Mouse (Mus musculus) hematopoietic stem cell, adult 5-6 weeks (primary cell): Measurements from ENCODE around the gene Nfkbid. TPM values are rescaled to one million over a fixed set of nuclear protein-coding genes. Genes with fewer than 3 reads are reported as not detected.

Experiments used
- ATAC-seq, 2 experiments: fragments of 125-278 bp in 1 of 2; replicated peaks in 1 of 2; 2 replicates each; pipeline ENCODE4 v1.8.0; 2016 to 2017; ENCODE audit warnings: inconsistent platforms in 2 of 2, mild to moderate bottlenecking in 2 of 2, moderate number of reproducible peaks in 2 of 2, low read depth in 1 of 2, moderate TSS enrichment in 1 of 2; ENCODE audit not compliant: low FRiP score in 2 of 2, poor library complexity in 2 of 2, severe bottlenecking in 2 of 2, insufficient read depth in 1 of 2, low TSS enrichment in 1 of 2
- total RNA-seq: library from RNA; stranded (forward); fragments of 172-1452, 232-1000 nt; gene quantifications from 2 replicates; pipeline ENCODE4 v1.2.3, GENCODE M21; 2017

The Nfkbid gene
- total RNA-seq: 40.3 and 45.4 TPM in 2 replicates

DNA sequence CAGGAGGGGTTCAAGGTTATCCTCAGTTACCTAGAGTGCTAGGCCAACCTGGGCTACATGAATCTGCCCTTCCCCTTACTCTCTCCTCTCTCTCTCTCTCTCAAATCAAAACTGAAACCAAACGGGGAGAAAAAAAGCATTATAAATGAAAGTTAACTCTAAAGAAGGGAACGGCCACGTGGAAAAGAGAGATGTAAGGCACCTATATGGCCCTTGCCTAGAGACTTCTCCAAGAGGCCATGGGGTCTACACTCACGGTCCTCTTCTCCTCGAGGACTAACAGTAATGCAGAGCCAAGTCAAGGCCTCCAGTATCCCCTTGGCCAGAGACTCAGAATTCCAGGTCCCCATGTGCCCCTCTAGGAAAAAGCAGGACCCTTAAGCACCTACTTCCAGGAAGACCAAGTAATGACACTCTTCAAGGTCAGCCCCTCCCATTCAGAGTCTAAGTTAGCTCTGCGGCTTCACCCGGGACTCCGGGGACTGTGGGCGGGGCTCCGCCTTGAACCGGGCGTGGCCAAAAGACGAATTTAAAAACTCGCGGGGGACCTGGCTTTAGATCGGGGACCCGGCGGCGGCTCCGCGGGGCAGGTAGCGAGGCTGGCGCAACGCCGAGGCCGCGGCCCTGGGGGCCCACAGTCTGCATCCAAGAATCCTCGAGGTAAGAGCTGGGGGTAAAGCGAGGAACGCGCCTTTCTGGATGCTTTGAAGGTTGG, at the start of gene Nfkbid:
Gene Nfkbid, plus strand, starts transcription at position 558 of the 715 bp plus-strand sequence.
- ATAC-seq: peak; percentile 18 to 26; a peak in 3 of 4 replicates

DNA sequence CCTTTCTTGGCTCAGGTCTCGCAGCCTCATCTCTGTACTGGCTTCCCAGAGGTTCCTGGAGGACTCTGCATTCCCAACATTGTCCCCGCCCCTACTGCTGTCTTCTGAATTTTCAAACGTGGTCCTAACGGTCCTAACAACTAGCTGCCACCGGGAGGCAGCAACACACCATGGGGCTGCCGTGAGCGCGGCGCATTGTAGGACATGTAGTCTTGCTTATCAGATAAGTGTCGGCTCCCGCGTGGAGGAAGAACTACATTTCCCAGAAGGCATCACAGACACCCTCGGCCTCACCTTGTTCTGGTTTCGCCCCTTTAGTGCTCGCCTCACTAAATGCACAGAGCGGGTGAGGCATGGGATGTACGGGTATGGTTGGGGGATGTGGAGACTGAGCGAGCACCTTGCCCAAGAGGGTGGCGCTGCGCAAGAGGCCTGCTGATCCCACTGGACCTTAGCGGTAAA, 48.0 kb upstream of the Nfkbid start:
- ATAC-seq: peak; percentile 99 to 100

DNA sequence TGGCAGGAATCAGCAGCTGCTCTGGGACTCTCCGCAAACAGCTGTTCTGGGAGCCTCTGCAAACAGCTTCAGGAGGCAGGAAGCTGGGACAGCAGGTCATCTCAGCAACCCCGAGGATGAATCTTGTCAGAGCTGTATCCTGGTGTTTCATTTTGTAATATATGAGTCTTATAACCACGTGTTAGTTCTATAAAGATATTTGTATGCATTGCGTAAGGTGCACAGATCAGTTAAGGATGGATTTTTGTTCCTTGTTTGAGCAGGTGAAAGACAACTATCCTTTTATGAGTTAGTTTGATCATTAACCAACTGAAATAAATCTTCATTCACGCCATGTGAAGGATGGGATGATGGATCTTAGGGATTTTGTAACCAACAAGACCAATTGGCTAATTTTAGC, 41.5 kb upstream of the Nfkbid start:
- ATAC-seq: no peak

DNA sequence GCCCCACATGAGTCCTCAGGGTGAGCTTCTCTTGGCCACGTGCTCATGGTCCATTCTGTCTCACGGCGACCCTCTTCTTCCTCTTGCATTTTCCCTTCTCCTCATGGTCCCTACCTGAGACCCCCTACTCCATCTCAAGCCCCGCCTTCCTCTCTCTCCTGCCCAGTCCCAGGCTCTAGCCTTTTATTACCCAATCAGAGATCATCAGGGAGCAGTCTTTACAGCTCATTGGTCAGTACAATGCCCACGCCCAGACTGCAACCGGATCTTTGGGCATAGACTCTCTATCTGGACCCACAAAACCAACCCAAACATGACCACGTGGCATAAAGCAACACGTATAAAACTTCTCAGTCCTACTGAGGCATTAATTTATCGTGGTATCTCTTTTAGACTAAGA, 37.4 kb upstream of the Nfkbid start:
- ATAC-seq: no peak

DNA sequence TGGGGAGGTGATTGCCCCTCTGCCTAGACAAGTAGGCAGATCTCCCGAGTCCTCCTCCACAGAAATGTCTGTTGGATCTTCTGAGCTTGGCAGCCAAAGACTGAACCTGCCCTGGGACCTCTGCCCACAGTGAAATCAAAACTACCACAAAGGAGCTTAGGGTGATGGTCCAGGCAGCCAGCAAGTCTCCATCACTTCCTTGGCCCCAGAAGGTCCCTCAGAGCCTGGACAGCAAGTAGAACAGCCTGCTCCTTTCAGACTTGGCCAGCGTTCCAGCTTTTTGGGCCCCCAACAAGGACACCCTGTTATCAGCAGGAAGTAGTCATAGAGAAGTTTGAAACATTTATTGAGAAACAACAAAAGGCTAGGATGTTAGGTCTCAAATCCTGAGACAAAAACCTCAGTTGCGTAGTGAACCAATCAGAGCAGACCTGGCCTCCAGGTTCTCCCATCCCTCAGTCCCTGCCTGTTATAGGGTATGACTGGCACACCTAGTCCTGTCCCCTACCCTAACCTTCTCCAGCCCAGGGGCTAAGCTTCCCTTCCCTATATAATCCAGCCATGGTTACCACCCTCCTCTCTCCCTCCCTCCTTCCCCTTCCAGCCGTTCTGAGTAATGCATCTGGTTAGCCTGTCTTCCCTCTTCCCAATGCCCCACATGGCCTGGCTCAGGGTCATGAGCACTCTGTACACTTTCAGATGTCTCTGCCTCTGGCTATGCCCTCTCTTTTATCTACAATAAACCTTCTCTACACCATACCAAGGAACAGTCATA, 28.6 kb upstream of the Nfkbid start:
- ATAC-seq: no peak

DNA sequence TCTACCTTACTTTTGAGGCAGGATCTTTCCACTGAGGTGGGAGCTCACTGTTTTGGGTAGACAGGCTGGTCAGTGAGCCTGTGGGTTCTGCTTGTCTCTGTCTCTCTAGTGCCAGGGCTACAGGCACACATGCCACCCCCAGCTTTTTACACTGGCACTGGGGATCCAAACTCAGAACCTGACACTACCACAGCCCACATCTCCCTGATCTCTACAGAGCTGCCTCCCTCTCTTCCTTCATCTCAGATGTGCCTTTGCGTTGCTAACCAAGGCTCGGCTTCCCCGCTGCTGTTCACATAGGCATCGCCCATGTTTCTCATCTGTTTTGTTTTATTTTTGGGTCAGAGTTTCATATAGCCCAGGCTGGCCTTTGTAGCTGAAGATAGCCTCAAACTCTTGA, 27.9 kb upstream of the Nfkbid start:
- ATAC-seq: no peak

DNA sequence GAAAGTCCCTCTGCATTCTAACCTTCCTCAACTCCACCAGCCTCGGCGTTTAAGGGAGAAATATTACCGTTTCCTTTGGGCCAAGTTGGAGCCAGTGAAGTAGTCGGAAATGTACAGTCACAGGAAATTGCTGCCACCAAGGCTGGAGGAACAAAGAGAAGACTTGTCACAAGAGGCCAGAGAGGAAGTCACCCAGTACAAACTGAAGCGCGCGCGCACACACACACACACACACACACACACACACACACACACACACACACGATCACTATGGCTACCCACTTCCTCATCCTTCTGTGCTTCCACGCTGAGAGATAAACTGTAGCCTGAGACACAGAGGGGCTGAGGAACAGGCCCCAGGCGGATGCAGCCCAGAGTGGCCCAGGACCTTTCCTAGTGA, 27.2 kb upstream of the Nfkbid start:
- ATAC-seq: peak; percentile 93 to 99

DNA sequence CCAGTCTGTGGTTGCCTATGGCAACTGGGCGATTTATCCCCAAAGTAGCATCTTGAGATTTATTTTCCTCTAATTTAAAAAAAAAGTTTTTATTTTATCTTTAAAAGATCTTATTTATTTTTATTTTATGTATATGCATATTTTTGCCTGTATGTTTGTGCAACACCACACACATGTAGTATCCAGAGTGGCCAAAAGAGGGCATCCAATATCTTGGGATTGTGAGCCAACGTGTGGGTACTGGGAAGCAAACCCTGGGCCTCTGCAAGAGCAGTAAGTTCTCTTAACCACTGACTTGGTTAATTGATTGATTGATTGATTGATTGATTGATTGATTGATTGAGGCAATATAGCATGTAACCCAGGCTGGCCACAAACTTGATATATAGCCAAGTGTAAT, 26.7 kb upstream of the Nfkbid start:
- no peak for ATAC-seq

DNA sequence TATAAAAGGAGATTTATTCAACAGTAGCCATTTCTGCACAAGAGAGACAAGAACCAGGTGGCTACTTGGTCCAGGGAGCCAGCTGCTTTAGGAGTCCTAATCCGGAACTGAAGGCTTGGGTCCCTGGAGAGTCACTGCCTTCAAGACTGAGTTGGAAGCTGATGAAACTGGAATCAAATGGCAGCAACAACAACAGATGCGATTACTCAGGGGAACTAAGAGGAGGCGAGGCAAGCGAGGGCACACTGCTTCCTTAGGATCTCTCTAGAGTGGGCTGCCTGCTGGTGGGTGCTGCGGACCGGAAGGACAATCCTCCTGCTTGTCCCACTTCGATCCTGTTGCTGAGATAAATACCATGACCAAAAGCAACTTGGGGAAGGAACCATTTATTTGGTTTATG, 21.9 kb upstream of the Nfkbid start:
- no peak for ATAC-seq

DNA sequence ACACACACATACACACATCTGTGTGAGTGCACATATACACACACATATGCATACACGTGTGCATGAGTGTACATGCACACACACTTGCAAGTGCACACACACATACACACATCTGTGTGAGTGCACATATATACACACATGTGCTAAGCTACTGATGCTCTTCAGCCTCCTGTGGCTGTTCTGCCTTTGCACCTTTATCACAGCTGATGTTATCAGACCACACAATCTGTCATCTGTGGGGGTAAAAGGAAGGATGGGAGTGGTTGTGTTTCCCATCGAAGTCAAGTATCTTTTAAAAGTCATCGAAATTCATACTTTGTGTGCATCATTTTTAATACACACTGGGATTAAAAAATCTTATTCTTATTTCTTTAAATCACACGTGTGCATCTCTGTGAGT, 19.2 kb upstream of the Nfkbid start:
- no peak for ATAC-seq

DNA sequence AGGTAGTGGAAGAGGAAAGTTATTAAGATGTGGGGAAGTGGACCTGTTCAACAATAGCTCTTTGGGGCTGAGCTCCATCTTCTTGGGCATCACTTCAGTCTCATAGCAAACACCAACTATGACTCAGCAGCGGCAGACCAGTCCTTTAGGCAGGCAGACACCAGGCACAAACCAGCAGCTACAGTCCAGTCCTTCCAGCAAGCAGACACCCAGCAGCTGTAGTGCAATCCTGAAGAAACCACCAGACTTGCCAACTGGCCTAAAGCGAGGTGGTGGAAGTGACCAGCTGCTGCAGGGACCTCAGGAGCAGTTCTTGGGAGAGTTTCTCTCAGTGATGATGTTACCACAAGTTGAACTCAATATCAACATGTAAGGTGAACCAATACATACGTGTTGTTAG, 12.9 kb upstream of the Nfkbid start:
- no peak for ATAC-seq

DNA sequence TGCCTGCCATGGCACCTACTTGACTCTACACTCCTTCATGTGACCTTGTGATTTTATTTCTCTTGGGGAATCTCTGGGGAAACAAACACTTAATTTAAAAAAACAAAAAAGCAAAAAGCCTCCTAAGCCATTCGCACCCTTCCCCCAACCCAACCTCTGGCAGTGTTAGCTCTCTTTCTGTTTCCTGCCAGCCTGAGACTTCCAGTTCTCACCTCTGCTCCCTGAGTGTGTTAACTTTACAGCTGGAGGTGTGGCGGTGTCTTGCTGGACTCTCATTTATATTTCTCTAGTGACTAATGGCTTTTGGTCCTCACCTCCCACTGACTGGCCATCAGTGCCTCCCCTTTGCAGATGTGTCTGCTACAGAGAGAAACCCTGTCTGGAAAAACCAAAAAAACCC, 11.7 kb upstream of the Nfkbid start:
- no peak for ATAC-seq

DNA sequence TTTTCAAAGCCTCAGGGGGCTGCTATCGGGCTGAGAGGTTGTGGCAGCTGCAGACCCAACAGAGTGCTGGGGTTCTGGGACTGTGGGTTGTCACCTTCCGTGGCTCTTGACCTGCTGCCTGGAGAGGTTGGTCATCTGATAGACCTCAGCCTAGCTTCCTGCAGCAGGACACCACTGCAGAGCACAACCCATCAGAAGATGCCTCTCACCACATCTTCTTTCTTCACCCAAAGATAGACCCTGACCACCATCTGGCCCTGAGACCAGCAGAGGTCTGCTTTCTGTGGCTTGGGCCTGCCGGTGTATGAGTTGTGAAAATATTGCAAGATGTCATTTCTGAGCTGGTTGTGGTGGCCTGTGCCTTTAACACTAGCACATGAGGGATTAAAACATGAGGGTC, 10.5 kb upstream of the Nfkbid start:
- no peak for ATAC-seq

DNA sequence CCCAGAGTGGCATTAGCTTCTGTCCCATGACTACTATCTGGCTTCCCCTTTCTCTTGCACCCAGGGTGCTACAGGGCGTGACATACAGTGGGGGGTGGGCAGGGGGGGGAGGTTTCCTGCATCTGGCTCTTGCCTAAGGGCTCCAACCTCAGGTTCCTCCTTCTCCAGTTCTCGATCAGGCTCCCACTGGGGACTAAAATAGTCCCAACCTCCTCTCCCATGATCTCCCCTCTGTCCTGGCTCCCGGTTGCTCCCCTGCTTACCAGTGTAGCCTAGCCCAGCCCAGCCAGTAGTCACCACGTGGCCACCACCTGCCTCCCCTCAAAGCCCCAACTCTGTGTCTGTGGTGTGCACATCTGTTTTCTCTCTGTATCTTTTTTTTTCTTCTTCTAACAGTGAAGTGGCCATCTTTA, 8.8 kb upstream of the Nfkbid start:
- ATAC-seq: peak; percentile 63 to 76

DNA sequence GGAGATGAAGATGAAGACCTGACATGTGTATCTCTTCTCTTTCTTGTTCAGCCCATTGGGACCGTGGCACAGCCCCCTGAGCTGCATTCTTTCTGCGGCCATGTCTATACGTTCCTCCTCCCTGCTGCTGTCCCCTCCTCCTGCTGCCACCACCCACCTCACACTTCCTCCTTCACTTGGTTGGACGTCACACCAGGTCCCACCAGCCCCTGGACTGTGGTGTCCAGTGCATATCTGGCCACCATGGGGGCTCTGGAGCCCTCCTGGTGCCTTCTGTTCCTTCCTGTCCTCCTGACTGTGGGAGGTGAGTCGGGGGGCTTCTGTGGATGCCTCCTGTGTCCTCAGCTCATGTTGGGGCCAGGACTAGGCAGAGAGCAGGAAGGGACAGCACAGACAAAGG, 7.9 kb upstream of the Nfkbid start, which contains the start of gene Tyrobp:
Gene Tyrobp, plus strand, starts transcription at position 165 of the 400 bp plus-strand sequence.
- peak in 1 of 2 experiments; percentile 49; a peak in 2 of 4 replicates for ATAC-seq

DNA sequence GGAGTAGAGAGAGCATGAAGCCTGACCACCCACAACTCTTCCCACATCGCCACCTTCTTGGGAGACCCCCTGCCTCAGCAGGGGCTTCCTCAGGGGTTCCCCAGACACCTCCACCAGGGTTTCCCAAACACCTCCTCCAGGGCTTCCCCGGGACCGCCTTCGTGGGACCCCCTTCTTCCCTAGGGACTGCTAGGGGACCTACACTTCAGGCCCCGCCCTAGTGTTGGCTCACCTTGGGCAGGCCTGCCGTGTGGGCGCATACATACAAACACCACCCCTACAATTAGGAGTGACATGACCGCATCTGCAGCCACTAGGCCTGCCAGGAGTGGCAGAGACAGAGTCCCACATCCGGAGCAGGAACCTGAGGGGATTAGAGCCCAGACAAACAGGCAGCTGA, 3.7 kb upstream of the Nfkbid start:
- peak; percentile 19 to 23; a peak in 3 of 4 replicates for ATAC-seq

DNA sequence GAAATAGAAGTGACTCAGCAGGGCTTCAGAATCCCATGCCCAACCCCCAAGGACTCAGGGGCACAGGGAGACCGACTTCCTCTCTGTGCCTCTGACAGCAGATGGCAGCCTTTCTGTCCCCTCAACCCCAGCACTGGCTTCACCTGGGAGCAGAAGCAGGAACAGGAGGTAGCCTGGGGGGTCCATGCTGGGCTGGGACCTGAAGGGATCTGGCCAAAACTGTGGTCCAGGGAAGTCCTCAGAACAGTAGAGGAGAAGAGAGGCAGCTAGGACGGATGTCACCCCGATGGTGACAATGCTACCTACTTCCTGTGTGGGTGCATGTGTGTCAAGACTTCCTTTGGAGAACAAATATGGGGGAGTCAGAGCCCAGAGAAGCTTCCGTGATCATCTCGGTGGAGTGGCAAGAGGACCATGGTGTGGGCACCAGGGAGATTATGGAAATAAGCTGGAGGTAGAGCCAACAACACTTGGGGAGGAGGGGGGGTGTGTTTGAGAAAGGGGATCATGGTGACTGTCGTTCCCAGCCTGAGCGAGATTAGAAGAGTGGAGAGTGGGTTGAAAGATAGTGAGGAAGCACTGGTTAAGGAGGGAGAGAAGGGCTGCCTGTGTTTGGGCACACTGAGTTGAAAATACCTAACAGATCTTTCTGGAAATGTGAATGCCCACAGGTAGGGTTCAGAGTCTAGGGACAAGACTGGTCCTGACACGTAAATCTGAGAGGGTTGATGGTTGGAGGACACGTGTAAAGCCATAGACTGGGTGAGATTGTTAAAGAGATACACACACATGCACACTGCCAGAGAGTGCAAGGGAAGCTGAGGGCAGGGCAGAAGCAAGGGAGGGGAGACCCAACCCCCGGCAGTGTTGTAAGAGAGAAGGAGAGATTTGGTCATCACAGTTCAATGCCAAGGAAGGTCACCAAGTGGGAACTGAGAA, 1.7 kb upstream of the Nfkbid start, which contains the start of gene Hcst:
Gene Hcst, minus strand, starts transcription at position 294 of the 939 bp plus-strand sequence.
- ATAC-seq: peak; percentile 34 to 46
